Mouse (Mus musculus): ENCODE measurements around the gene Rab3d.
A peak's percentile ranks its signal among the peaks of the same experiment; 100 is the strongest.

Gene Rab3d

DNA sequence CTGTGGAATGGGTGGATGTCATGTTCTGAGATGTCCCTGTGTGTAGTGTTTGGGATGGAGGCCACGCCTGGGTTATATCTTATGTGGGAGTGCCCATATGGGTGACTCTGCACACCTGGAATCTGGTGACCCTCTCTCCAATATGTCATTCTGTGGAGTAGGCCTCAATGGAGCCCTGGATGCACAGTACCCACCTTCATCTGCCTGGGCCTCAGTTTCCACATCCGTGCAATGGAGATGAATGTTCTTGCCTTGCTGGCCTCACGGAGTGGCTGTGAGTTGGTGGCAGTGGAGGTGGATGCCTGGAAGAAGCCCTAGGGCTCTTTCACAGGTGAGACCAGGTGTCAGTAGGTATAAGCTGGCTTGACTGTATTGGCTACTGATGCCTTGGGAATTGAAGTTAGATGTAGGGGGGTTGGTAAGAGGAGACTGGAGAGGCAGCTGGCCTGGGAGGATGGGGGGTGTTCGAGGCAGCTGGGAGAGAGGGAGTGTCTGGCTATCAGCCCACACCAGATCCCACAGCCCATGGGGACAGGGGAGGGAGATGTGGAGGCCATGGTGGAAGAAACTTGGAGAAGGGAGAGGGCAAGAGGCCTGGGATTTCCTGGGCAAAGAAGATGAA lies 20.4 kb upstream of the Rab3d start:
- no peak for DNase-seq (ENCODE audit: low read depth, low spot score)

DNA sequence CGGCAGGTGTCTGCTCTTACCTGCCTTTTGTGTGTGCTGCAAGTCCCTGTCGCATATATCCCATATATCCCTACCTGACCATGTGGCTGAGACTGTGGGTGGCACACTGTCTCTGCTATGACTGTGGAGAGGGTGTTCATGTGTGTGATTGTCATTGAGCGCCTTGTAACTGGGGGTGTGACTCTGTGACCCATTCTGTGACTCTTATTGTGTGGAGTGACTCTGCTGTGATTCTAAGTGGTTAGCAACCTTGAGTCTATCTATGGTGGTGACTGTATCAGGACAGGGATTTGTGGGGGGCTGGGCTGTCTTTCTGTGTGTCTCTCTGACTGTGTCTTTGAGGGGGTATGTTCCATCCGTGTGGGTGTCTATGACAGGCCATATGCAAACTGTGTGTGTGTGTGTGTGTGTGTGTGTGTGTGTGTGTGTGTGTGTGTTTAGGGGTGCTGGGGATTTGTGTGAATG lies 19.8 kb upstream of the Rab3d start:
- no peak for DNase-seq (ENCODE audit: low read depth, low spot score)

DNA sequence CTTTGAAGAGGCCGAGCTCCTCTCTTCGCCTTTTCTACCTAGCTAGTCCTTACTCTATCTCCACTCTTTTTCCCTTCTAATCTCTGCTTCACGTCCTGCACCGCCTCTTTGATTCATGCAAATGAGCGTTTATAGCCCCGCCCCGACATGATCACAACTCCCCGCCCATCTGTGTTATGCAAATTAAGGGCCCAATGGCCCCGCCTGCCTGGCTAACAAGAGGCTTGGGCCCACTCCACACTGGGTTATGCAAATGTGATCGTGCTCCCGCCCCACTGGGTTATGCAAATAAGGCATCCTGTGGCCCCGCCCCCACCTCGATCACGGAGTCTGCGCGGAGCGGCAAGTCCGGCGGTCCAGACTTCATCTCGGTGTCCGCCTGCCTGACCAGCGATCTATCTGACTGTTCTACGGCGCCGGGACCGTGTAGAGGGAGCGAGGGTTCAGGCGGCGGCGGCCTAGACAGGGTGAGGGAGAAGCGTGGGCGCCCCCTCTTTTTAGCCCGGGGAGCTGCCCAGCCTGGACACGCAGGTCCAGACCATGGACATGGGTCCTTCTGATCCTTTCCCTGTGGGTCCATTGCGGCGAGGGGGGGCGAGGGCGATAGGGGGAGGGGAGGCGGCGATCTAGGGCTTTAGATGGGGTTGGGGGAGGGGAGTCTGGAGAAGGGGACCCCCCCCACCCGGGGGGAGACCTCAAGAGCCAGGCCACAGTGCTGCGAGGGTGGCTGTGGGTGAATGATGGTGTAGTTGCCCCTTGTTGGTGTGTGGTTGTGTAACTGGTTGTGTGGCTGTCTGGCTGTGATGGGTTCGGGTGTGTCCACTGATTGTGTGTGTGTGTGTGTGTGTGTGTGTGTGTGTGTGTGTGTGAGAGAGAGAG lies 18.9 kb upstream of the Rab3d start, which contains the start of gene Plppr2:
Plppr2 (plus strand) TSS at position 342 of the 879 bp plus-strand sequence.
- DNase-seq (ENCODE audit: low read depth, low spot score) = peak; percentile 80

DNA sequence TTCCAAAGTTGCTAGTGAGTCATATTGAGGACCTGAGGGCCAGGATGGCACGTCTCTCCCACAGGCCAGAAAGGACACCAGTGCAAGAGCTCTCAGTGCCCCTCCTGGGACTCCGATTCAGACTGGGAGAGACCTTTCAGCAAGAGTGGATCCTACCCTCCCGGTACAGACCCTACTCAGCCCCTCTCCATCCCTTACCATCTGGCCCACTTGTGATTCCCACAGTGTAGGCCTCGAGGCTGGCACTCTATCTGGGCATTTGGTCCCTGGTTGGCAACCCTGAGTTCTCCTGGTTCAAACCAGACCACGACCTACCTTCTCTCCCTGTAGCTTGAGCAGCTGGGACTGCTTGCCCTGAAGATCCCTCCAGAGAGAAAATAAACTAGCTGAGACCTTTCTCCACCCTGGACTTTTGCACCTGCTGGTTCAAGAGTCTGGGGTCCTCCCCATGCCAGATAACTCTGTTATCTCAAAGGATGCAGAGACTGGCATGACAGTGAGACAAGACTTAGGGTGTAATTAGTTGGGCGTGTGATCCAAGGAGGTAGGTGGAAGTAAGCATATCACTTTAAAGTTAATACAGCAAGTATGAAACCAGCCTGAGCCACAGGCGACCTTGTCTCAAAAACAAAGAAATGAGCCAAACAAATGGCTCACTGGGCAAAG lies 17.6 kb upstream of the Rab3d start:
- DNase-seq (ENCODE audit: low read depth, low spot score) = no peak

DNA sequence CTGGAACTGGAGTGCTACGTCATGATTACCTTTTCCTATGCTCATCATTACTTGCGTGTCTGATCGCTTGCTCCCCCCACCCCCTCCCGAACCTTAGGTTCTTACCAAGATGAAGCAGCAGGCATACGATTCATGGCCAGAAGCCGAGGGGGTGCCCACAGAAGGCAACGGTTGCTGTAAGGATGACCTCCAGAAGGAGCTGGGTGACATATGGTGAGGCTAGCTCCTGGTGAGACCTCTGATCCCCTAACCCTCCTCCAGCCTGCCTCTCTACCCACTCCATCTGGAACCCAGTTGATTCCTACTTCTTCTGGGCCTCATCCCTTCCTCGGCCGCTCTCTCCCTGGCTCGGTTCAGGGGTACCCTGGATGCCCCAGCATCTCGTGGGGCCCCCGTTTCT lies 16.0 kb upstream of the Rab3d start:
- no peak for DNase-seq (ENCODE audit: low read depth, low spot score)

DNA sequence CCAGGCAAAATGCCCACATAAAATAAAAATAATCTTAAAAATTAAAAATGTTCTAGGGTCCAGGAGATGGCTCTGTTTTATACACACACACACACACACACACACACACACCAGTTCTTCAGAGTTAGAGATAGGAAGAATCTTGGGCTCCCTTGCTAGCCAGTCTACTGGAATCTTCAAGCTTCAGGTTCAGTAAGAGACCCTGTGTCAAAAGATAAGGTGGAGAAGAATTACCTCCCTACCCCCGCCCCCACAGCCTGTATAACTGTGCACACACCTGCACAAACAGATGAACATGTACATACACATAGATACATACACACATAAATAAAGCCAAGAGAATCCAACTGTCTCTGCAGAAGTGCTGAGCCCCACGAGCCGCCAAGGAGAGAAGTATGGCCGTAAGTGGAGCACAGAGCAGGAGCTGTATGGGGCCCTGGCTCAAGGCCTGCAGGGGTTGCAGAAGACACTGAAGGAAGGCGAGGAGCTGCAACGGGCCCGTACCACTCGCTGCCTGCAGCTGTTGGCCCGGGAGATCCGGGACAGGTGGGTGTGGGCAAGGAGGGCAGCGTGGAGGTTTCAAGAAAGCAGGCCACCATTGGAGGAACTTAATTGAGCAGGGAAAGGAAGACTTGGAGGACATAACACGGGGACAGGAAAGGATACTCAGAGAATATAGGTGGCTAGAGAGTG lies 14.6 kb upstream of the Rab3d start:
- no peak for DNase-seq (ENCODE audit: low read depth, low spot score)

DNA sequence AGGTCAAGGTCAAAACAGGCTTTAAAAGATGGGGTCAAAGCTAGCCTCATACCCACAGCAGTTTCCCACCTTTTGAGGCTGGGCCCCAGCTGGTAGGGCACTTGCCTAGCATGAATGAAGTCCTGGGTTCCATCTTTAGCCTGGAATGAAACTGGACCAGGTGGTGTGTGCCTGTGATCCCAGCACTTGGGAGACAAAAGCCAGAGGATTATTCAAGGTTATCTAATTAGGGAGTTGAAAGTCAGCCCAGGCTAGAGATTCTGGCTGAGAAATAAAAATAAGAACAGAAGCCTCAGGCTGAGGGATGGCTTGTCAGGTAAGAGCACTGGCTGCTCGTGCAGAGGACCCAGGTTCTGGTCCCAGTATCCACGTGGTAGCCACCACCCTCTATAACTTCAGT lies 14.0 kb upstream of the Rab3d start:
- no peak for DNase-seq (ENCODE audit: low read depth, low spot score)

DNA sequence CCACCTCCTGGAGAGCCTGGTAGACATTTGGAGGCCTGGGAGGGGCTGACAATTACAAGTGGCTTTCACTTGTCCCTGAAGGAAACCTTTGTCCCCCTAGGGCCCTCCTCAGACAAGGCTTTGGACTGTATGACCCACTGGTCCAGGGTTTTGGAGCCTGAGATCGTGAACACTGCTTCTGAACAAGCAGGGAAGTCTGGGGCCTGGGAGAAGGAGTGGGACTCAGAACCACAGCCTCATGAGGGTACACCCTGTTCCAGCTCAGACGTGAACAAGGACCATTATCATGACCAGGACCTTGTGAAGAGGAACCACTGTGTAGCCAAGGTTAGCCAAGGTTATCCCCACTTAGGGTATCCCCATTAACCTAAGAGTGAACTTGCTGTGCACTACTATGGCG lies 11.2 kb upstream of the Rab3d start:
- DNase-seq (ENCODE audit: low read depth, low spot score) = no peak

DNA sequence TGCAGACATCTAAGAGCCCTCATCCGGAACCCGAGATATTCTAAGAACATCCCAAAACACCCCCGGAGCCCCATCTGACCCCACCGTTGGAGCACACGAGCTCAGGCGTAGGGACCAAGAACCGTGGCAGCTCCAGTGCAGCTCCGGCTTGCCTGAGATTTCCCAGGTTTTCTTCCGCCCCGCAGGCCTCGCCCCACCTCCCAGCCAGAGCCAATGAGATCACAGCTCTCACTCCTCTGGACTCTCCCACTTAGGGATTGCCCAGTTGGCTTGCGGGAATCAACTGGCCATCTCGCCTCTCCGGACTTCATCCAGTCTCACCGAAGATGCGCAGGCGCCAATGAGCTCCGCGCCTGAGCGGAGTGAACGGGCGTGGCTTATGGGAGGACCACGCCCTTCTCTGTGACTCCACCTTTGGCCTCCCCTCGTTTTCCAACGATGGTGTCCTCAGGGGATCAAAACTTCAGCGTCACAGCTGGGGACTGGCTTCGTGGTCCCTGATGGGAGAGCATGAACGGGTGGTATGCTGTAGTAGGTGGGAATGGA lies 9.3 kb upstream of the Rab3d start, which contains the start of the genes Ccdc159 and Tmem205:
Ccdc159 (plus strand) TSS at position 264 of the 546 bp plus-strand sequence.
Tmem205 (minus strand) TSS at position 349 of the 546 bp plus-strand sequence.
- DNase-seq (ENCODE audit: low read depth, low spot score) = peak; percentile 96

DNA sequence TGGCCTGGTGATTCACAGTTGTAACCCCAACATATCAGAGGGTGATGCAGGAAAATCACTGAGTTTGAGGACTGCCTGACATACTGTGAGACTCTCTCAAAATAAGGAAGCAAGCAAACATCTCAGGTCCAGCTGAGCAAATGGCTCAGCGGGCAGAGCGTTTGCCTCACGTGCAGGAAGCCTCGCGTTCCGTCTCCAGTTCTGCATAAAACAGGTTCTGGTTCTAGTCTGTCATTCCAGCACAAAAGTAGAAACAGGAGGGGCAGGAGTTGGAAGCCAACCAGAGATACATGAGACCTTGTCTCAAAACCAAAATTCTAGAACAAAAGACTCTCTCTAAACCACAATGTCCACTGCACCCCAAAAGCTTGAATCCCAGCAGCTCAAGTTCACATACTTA lies 8.8 kb upstream of the Rab3d start:
- no peak for DNase-seq (ENCODE audit: low read depth, low spot score)

DNA sequence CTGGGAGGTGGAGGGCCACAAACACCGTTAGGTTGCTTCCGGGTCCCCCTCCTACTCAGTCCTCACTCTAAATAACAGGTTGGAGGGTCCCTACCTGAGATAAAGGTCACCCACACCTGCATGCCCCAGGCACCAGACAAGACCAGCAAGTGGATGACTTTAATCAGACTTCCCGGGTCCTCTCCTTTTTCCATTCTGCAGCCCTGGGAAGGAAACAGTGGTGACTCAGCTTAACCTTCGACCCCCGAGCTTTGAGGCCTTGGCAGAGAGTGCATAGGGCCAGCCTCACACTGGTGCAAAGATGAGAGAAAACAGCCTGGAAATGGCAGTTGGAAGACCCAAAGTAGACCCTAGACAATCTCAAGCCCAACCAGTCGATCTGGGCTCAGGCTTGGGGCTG lies 8.2 kb upstream of the Rab3d start:
- no peak for DNase-seq (ENCODE audit: low read depth, low spot score)

DNA sequence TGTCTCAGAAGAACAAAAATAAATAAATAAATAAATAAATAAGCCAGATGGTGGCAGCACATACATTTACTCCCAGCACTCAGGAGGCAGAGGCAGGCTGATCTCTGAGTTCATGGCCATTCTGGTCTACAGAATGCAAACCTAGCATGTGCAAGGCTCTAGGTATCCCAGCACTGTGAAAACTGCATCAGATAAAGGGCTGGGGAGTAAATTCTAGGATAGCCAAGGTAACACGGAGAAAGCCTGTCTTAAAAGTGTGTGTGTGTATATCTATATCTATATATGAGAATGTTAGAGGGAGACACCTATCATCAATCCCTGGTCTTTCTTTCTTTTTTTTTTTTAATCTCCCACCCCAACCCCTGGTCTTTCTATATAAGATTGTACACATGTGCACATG lies 7.5 kb upstream of the Rab3d start:
- DNase-seq (ENCODE audit: low read depth, low spot score) = no peak

DNA sequence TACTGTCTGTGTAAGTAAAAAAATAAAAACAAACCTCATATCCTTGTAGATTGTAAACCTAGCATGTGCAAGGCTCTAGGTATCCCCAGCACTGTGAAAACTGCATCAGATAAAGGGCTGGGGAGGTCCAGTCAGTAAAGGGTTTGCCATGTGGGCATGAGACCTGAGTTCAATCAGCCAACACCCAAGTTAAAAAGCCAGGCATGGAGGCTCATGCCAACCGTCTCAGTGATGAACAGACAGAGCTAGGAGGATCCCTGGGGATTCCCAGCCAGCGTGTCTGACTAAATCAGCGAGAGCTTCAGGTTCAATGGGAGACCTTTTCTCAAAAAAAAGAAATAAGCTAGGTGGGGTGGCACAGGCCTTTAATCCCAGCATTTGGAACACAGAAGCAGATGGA lies 7.0 kb upstream of the Rab3d start:
- DNase-seq (ENCODE audit: low read depth, low spot score) = no peak

DNA sequence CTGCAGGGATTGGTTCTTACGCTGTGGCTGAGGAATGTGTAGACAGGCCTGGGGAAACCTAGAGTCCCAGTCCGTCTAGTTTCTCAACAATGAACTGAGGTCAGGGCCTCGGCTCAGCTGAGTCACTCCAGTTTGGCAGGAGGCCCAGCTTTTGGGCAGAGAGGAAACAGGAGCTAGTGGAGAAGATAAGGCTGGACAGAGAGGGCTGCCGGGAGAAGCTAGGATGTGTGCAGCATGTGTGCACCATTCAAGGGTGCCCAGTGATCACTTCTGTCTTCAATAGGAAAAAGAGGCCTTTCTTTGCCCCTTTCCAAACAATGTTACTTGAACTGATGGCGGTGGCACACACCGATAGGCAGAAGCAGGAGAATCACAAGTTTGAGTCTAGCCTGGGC lies 6.1 kb upstream of the Rab3d start:
- peak; percentile 91 for DNase-seq (ENCODE audit: low read depth, low spot score)

DNA sequence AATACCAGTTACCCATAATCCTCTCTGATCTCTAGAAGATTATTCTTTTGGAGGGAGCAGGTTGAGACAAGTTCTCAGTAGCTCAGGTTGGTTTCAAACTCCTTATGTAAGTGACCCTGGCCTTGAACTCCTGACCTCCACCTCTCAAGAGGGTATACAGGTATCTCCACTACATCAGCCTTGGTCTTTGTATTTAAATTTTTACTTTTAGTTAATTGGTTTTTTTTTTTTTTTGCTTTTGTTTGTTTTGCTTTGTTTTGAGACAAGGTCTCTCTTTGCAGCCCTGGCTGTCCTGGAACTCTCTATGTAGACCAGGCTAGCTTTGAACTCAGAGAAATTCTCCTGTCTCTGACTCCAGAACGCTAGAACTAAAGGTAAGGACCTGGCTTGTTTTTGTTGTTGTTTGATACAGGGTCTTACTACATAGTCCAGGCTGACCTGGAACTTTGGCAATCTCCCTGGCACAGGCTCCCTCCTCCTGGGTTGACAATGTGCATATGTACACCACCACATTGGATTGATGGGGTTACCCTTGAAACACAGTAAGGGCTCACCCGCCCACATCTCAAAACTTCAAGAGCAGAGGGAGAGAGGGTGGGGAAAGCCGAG lies 5.6 kb upstream of the Rab3d start:
- DNase-seq (ENCODE audit: low read depth, low spot score) = no peak

DNA sequence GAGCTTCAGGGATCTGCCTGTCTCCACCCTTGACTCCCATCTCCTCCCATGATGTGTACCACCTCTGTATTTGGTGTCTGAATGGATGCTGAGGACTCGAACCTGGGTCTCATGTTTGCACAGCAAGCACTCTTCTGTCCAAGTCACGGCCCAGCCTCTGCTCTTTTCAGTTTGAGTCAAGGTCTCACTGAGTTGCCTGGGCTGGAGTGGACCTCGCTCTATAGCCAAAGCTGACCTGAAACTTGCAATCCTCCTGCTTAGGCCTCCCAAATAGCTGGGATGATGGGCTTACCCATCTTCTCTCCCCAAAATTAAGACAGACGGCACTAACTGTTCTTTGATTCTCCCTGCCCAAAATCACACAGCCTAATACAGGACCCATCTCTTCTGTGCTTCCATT lies 5.0 kb upstream of the Rab3d start:
- no peak for DNase-seq (ENCODE audit: low read depth, low spot score)

DNA sequence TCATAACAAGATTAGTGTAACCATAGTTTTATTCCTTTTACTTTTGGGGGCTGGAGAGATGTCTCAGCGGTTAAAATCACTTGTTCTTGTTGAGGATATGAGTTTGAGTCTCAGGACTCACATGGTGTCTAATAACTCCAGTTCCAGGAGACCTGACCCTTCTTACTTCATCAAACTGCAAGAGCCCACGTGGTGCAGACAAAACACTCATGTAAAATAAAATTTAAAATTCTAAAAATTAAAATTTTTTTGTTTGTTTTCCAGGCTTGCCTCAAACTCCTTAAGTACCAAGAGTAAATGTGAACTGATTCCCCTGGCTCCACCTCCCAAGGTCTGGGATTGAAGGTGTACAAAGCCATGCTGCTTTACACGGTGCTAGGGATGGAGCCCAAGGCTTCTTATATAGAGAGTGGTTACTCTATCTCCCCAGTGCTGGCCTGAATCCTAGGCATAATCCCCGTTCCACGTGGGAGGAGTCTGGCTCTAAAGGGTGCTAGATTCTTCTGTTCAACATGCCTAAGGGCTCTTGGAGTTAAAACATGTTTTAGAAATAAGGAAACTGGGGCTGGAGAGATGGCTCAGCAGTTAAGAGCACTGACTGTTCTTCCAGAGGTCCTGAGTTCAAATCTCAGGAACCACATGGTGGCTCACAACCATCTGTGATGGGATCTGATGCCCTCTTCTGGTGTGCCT lies 846 bp upstream of the Rab3d start:
- no peak for DNase-seq (ENCODE audit: low read depth, low spot score)

DNA sequence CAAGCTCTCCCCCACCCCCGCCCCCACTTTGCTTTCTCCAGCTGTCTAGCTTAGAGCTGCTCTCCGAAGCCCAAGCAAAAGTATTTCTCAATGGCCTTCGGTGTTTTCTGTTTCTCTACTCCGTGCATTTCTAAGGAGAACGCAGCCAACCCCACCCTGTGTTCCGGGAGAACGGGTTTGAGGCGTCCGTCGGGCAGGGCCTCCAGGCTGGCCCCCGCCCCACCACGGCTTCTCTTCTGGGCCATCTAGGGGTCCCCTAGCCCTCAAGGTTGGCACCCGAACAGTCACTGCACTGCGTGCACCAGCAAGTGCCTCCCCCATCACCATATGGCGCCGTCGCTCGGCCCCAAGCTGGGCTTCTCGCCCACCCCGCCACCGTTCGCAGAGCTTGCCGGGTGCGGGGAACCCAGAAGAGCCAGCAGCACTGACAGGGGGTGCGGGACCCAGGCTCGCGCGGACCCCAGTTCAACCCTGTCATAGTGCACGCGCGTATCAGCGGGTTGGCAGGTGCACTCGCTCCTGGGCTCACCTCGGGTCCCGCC lies 428 bp downstream of the Rab3d start:
- no peak for DNase-seq (ENCODE audit: low read depth, low spot score)

DNA sequence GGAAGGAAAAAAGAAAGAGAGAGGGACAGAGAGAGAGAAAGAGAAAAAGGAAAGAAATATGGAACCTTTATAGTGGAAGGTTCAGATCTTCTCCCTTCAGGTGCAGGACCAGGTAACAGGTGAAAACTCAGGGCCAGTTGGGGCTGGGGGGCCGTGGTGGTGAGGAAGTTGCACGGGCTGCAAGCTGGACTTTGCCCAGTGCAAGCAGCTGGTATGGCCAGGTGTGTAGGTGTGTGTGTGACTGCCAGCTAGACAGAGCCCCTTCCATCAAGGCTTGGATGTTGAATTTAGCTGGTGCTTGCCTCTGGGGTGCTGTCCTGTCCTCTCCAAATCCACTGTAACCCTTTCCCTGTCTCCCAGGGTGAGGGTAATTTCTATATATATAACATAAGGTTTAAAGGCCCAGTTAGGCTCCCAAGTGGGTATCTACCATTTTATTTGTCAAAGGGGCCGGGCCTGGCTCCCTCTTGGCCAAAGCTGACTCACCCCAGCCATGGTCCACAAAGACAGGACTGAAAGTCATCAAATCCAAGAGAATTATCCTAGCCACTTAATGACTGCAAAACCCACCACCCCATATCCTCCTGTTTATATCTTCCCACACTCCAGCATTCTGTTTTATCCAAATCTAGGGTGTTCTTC lies 1.0 kb downstream of the Rab3d start:
- DNase-seq (ENCODE audit: low read depth, low spot score) = no peak

All from skeletal muscle tissue, adult 2 months (tissue).